Mouse (Mus musculus): ENCODE data around the gene Luc7l3. TPM values are rescaled to one million over a fixed set of nuclear protein-coding genes. Genes with fewer than 3 reads are reported as not detected.

Luc7l3 gene
- polyA plus RNA-seq, 1 experiment: 10.7 TPM

- TF ChIP-seq POLR2A (IDR thresholded peaks at IDR 0.05; ENCODE audit: control insufficient read depth, low read depth, low read length) (no peak), CTCF (IDR thresholded peaks at IDR 0.05; ENCODE audit: control insufficient read depth, insufficient read depth, insufficient replicate concordance, low read depth, low read length) (no peak)
- Histone ChIP-seq H3K4me3 (ENCODE audit: control insufficient read depth, low read depth, low read length) (no peak overlapping the region), H3K27me3 (ENCODE audit: control insufficient read depth, insufficient read depth, low read length) (no peaks in the 10 kb centered on the region), H3K4me1 (ENCODE audit: control insufficient read depth, insufficient read depth, low read length) (no peaks in the 10 kb centered on the region), H3K36me3 (ENCODE audit: control insufficient read depth, insufficient read depth, low read length) (peaks cover 3% of the 10 kb centered on the region), H3K27ac (ENCODE audit: control insufficient read depth, insufficient read depth, low read depth, low read length) (no peak overlapping the region)
These were observed 26.6 kb downstream of the Luc7l3 start for GRCm38 (mm10) chr11:94294996-94295845.

- no peak for TF ChIP-seq POLR2A (IDR thresholded peaks at IDR 0.05; ENCODE audit: control insufficient read depth, low read depth, low read length)
- no peak for TF ChIP-seq CTCF (IDR thresholded peaks at IDR 0.05; ENCODE audit: control insufficient read depth, insufficient read depth, insufficient replicate concordance, low read depth, low read length)
- H3K27ac ChIP-seq (ENCODE audit: control insufficient read depth, insufficient read depth, low read depth, low read length): no peak overlapping the region; the same call in 1 of the 2 replicates
- H3K4me1 ChIP-seq (ENCODE audit: control insufficient read depth, insufficient read depth, low read length): no peaks in the 10 kb centered on the region
- H3K36me3 ChIP-seq (ENCODE audit: control insufficient read depth, insufficient read depth, low read length): peaks cover 4% of the 10 kb centered on the region
- no peak overlapping the region for H3K4me3 ChIP-seq (ENCODE audit: control insufficient read depth, low read depth, low read length)
- no peaks in the 10 kb centered on the region for H3K27me3 ChIP-seq (ENCODE audit: control insufficient read depth, insufficient read depth, low read length)
These were observed 31.6 kb downstream of the Luc7l3 start for GRCm38 (mm10) chr11:94290062-94290740.

- no peaks in the 10 kb centered on the region for H3K4me1 ChIP-seq (ENCODE audit: control insufficient read depth, insufficient read depth, low read length)
- H3K4me3 ChIP-seq (ENCODE audit: control insufficient read depth, low read depth, low read length): no peak overlapping the region
- H3K36me3 ChIP-seq (ENCODE audit: control insufficient read depth, insufficient read depth, low read length): peaks cover 4% of the 10 kb centered on the region
- no peak overlapping the region for H3K27ac ChIP-seq (ENCODE audit: control insufficient read depth, insufficient read depth, low read depth, low read length)
- TF ChIP-seq CTCF (IDR thresholded peaks at IDR 0.05; ENCODE audit: control insufficient read depth, insufficient read depth, insufficient replicate concordance, low read depth, low read length): no peak
- TF ChIP-seq POLR2A (IDR thresholded peaks at IDR 0.05; ENCODE audit: control insufficient read depth, low read depth, low read length): no peak
- no peaks in the 10 kb centered on the region for H3K27me3 ChIP-seq (ENCODE audit: control insufficient read depth, insufficient read depth, low read length)
These were observed 34.7 kb downstream of the Luc7l3 start for GRCm38 (mm10) chr11:94287105-94287504.

- H3K36me3 ChIP-seq (ENCODE audit: control insufficient read depth, insufficient read depth, low read length): peaks cover 4% of the 10 kb centered on the region
- H3K27ac ChIP-seq (ENCODE audit: control insufficient read depth, insufficient read depth, low read depth, low read length): no peak overlapping the region
- no peaks in the 10 kb centered on the region for H3K27me3 ChIP-seq (ENCODE audit: control insufficient read depth, insufficient read depth, low read length)
- TF ChIP-seq CTCF (IDR thresholded peaks at IDR 0.05; ENCODE audit: control insufficient read depth, insufficient read depth, insufficient replicate concordance, low read depth, low read length) (no peak), POLR2A (IDR thresholded peaks at IDR 0.05; ENCODE audit: control insufficient read depth, low read depth, low read length) (no peak)
- H3K4me3 ChIP-seq (ENCODE audit: control insufficient read depth, low read depth, low read length): no peak overlapping the region
- H3K4me1 ChIP-seq (ENCODE audit: control insufficient read depth, insufficient read depth, low read length): no peaks in the 10 kb centered on the region
These were observed 35.8 kb downstream of the Luc7l3 start for GRCm38 (mm10) chr11:94285886-94286574.

GRCm38 (mm10) chr11:94283536-94284099, 38.2 kb downstream of the Luc7l3 start:
- no peaks in the 10 kb centered on the region for H3K27me3 ChIP-seq (ENCODE audit: control insufficient read depth, insufficient read depth, low read length)
- no peaks in the 10 kb centered on the region for H3K4me1 ChIP-seq (ENCODE audit: control insufficient read depth, insufficient read depth, low read length)
- no peak overlapping the region for H3K4me3 ChIP-seq (ENCODE audit: control insufficient read depth, low read depth, low read length)
- no peak for TF ChIP-seq CTCF (IDR thresholded peaks at IDR 0.05; ENCODE audit: control insufficient read depth, insufficient read depth, insufficient replicate concordance, low read depth, low read length)
- no peak for TF ChIP-seq POLR2A (IDR thresholded peaks at IDR 0.05; ENCODE audit: control insufficient read depth, low read depth, low read length)
- no peak overlapping the region for H3K27ac ChIP-seq (ENCODE audit: control insufficient read depth, insufficient read depth, low read depth, low read length)
- H3K36me3 ChIP-seq (ENCODE audit: control insufficient read depth, insufficient read depth, low read length): no peaks in the 10 kb centered on the region

GRCm38 (mm10) chr11:94282291-94282690, 39.5 kb downstream of the Luc7l3 start:
- H3K4me1 ChIP-seq (ENCODE audit: control insufficient read depth, insufficient read depth, low read length): no peaks in the 10 kb centered on the region
- no peaks in the 10 kb centered on the region for H3K36me3 ChIP-seq (ENCODE audit: control insufficient read depth, insufficient read depth, low read length)
- no peak overlapping the region for H3K4me3 ChIP-seq (ENCODE audit: control insufficient read depth, low read depth, low read length)
- H3K27me3 ChIP-seq (ENCODE audit: control insufficient read depth, insufficient read depth, low read length): no peaks in the 10 kb centered on the region
- no peak overlapping the region for H3K27ac ChIP-seq (ENCODE audit: control insufficient read depth, insufficient read depth, low read depth, low read length)
- TF ChIP-seq POLR2A (IDR thresholded peaks at IDR 0.05; ENCODE audit: control insufficient read depth, low read depth, low read length): no peak
- TF ChIP-seq CTCF (IDR thresholded peaks at IDR 0.05; ENCODE audit: control insufficient read depth, insufficient read depth, insufficient replicate concordance, low read depth, low read length): no peak

Data from testis, adult 2 months (tissue).